Mouse (Mus musculus) embryonic fibroblast, embryonic 13.5 days (primary cell): Measurements from ENCODE around the gene Tox2.

Source experiments
- CTCF ChIP-seq: IDR thresholded peaks from 2 replicates; pipeline ENCODE4 v1.5.1; 2011; ENCODE audit warnings: mild to moderate bottlenecking, control low read depth, low read length, moderate library complexity, borderline replicate concordance; ENCODE audit not compliant: insufficient read depth
- POLR2A ChIP-seq: IDR thresholded peaks from 2 replicates; pipeline ENCODE4 v1.6.1; 2011; ENCODE audit warnings: low read depth, mild to moderate bottlenecking, control low read depth, low read length, moderate library complexity

- no peak for TF ChIP-seq CTCF
- no peak for TF ChIP-seq POLR2A
Measured at GRCm38 (mm10) chr2:163189596-163189995, 13.3 kb upstream of the Tox2 start.
